Mouse (Mus musculus) bone marrow, adult 2 months (tissue): ENCODE results near the gene Tubg2.

Experiments
- CTCF ChIP-seq: fragments of 200-500 bp; IDR thresholded peaks from 2 replicates; pipeline ENCODE4 v1.5.1; 2011; ENCODE audit warnings: low read length, control low read depth; ENCODE audit not compliant: control insufficient read depth, insufficient read depth
- POLR2A ChIP-seq: fragments of 200-500 bp; IDR thresholded peaks from 2 replicates; pipeline ENCODE4 v1.6.1; 2011; ENCODE audit warnings: low read depth, mild to moderate bottlenecking, control low read depth, low read length, borderline replicate concordance; ENCODE audit not compliant: control insufficient read depth

DNA sequence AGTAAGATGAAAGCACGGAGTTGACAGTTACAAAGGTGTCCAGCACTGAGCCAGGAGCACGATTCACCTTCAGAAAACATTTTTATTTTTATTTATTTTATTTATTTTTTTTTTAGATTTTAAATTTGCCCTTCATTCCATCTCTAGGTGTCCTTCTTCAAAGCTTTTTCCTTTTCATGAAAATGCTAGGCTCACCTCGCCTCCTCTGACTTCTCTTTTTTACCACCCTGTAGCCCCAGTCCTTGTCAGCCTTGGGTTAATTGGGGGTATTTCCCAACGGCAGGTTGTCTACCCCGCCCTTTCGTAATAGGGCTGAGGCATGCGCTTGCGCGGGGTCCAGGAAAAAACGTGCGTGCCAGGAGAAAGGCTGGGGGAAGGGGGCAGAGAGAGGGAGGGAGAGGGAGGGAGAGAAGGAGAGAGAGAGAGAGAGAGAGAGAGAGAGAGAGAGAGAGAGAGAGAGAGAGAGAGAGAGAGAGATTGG is 20.0 kb downstream of the Tubg2 start:
- no peak for TF ChIP-seq POLR2A
- TF ChIP-seq CTCF = no peak
